Mouse (Mus musculus) ES-Bruce4 (cell line): ENCODE measurements around the gene Mrc2.

Experiments used
- EP300 ChIP-seq: IDR thresholded peaks from 2 replicates; pipeline ENCODE4 v1.6.1; 2011; ENCODE audit warnings: low read depth, low read length; ENCODE audit not compliant: insufficient read depth
- POLR2A ChIP-seq: IDR thresholded peaks from one replicate; pipeline ENCODE4 v1.8.1; 2011; ENCODE audit warnings: low read length; ENCODE audit not compliant: insufficient read depth

- TF ChIP-seq EP300 (no peak), POLR2A (no peak)
Measured at GRCm38 (mm10) chr11:105264988-105265387, 27.5 kb upstream of the Mrc2 start.
